Mouse (Mus musculus) frontal cortex, postnatal 25 days (tissue): ENCODE results near the gene Gm30302.

Experiments
- DNase-seq, 2 experiments: peaks; one replicate each; pipeline ENCODE4 v3.0.0; 2022; ENCODE audit warnings: low spot score in 2 of 2

Gene Gm30302

DNA sequence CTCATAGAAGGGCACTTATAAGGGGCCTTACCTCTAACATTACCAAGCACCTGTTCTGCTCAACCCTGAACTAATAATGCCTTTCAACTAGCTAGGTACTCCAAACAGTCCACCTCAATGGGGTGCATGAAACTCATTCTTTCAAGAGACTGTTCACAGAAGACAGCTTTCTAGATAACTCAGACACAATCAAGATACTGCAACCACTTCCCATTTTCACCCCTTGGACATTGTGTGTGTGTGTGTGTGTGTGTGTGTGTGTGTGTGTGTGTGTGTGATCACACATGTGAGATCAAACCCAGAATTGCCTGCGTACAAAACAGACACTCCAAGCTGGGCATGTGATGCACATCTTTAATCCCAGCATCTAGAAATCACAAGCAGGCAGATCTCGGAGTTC is 60.8 kb downstream of the Gm30302 start:
- no peak for DNase-seq

- no peak for DNase-seq
These were observed 62.4 kb downstream of the Gm30302 start for GRCm38 (mm10) chr13:49736430-49736829.
